Mouse (Mus musculus): ENCODE results near the gene Rcbtb1.
"Not testable (repeated sequence)": the region's sequence is repeated elsewhere in the genome, so short reads cannot be mapped to it uniquely, and the experiment has no call there.

Gene Rcbtb1

GRCm38 (mm10) chr14:59200711-59201603, at the start of gene Rcbtb1:
TSS of gene Rcbtb1 (plus strand) at chr14:59201209.
- DNase-seq, result peak; percentile 89 to 92

DNA sequence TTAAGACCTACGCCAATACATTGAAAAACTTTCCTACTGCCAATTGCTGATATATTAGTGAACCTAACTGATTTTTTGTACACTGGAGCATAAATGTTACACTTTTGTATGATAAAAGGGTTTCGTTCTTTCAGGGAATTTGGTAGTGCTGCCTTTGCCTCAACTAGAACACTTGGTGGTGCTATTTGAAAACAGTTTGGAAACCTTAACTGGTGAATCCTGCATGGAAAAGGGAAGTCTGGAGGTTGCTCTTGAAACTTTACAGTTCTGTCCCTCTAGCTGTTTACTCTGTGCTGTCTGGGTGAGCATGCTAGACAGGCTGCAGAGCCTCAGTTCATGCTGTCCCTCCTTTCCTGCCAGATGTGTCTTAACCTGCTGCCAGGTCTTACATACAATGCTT, 45.4 kb upstream of the Rcbtb1 start:
- DNase-seq, result no peak

GRCm38 (mm10) chr14:59157016-59157698, 43.9 kb upstream of the Rcbtb1 start:
- DNase-seq, result no peak

DNA sequence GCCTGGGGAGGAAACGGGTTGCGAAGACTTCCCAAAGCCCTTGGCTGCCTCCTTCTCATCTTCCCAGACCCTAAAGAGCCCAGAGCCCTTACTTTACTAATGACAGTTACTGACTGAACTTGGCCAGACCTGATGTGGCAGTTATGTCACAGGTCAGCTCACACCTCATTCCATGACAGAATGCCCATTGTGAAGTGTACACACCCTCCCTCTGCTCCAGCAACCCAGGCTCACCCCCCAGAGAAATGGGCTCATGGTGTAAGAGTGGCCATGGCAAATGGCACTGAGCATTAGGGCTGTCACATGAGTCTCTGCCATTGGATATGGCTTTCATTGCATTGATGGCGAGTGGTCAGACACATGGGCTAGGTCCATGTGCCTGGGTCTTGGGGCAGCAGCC, 22.4 kb upstream of the Rcbtb1 start, which contains the start of gene Gm5142:
Gene Gm5142, minus strand, starts transcription at position 101 of the 400 bp plus-strand sequence.
- DNase-seq, result no peak

DNA sequence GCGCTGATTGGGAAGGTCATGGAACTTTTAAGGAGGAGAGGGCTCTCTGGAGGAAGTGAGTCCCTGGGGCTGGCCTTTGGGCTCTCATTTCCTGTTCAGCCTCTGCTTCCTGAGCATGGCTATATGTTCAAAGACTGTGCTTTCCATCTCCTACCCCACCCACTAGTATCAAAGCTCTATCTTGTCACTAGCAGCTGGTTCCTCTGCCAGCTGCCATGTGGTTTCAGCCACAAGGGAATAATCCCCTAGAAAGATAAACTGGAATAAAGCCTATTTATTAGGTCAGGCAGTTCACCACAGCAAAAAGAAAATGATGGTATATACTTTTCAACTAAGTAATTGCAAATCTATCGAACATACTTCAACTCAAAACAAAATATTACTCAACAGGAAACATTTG, 18.3 kb upstream of the Rcbtb1 start:
- DNase-seq, result no peak

- DNase-seq, result no peak
Observed at GRCm38 (mm10) chr14:59185514-59185913, 15.5 kb upstream of the Rcbtb1 start.

GRCm38 (mm10) chr14:59186121-59186520, 14.9 kb upstream of the Rcbtb1 start:
- DNase-seq, result no peak

DNA sequence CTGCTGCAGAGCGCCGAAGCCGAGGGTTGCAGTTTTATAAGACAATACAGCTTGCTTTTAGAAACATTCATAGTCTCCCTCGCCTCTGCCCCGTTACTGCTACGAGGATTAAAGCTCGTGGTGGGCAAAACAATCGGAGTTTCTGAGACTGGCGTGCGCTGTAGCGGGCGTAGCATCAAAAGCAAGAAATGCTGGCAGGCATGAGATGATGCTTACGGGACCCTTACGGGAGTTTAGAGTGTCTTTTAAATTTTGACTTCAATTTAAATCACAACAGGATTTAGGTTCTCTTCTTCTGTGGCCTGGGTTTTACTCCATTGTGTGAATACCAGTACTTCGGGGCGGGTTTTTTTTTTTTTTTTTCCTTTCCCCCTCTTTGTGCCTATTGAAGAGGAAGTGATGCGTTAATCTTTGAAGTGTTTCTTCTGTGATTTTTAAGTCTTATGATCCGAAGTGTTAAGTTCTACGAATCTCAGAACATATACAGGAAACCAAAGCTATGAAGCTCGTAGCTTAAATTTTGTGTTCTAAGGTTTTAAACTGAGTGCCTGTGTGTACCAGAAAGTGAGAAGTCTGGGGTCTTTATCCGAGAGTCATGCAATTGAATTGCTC, 701 bp downstream of the Rcbtb1 start:
- peak in 1 of 2 experiments; percentile 7 for DNase-seq

GRCm38 (mm10) chr14:59205461-59205860, 4.5 kb downstream of the Rcbtb1 start:
- DNase-seq, result no peak

DNA sequence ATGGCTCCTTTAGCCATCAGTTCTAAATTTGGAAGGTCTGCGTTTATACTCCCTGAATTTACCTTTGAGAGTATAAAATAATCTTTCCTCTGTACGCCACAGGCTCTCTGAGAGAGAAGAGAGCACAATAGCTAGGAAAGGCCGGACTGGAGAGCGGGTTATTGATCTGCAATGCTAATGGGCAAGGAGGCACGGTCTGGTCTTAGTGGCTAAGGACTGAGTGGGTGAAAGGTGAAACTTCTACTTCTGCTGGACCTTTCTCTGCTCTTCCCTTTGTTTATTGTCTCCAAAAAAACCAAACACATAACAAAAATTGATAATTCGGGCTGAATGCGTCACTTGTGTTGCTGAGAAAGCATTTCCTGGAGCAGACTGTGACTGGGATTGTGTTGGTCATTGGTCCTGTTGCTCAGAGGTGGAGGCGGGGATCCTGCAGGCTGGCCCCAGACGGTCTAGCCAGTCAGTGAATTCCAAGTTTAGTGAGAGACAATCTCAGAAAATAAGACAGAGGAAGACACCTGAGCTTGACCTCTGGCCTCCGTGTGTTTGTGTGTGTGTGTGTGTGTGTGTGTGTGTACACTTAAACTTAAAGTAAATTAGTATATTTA, 5.1 kb downstream of the Rcbtb1 start:
- DNase-seq, result no peak

GRCm38 (mm10) chr14:59209003-59209402, 8.0 kb downstream of the Rcbtb1 start:
- DNase-seq, result no peak

GRCm38 (mm10) chr14:59209816-59210215, 8.8 kb downstream of the Rcbtb1 start:
- no peak for DNase-seq

- no peak for DNase-seq
Observed at GRCm38 (mm10) chr14:59219241-59219640, 18.2 kb downstream of the Rcbtb1 start.

DNA sequence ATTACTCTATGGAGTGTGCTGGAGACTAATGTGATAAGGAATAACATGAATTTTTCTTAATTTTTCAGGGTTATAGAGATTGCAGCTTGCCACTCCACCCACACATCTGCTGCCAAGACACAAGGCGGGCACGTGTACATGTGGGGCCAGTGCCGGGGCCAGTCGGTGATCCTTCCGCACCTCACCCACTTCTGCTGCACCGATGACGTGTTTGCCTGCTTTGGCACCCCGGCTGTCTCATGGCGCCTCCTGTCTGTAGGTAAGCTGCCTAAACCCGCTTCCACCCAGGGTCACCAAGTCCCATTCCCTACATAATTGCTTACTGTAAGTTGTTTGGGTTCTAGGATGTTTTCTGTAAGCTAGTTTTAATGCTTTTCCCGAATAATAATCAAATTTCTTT, 25.2 kb downstream of the Rcbtb1 start:
- no peak for DNase-seq

DNA sequence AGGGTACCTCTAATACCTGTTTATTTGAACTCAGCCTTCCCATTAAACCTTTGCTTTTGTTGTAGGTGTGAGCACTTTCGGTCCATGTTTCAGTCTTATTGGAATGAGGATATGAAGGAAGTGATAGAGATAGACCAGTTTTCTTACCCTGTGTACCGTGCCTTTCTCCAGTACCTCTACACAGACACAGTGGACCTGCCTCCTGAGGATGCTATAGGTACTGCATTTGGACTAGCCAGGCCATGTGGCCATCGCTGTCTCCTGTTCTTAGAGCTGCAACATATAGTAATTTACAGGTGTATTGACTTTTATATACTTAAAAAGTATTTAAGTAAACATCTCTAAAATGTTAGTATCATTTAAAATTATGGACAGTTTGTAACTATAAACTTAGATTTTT, 28.8 kb downstream of the Rcbtb1 start:
- DNase-seq, result peak in 1 of 2 experiments; percentile 3

- no peak for DNase-seq
Observed at GRCm38 (mm10) chr14:59230331-59230966, 29.4 kb downstream of the Rcbtb1 start.

DNA sequence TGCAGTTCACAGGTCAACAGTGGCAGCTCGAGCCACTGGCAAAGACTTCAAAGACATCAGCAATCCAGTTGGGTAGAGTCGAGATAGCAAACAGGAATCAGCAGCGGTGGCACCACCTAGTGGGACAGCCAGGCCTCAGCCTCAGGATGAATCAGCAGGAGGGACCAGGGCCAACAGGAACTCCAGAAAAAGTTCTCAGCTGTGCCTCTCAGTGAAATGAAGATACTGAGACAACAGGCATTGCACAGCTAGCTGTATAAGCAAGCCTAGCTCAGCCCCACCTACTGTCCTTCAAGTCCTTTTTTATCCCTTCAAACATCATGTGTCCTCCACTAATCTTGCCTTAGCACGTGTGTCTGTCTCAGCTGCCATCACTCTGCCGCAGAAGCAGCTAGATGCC, 31.0 kb downstream of the Rcbtb1 start:
- DNase-seq, result no peak

GRCm38 (mm10) chr14:59233635-59234034, 32.6 kb downstream of the Rcbtb1 start:
- DNase-seq, result no peak

- not testable (repeated sequence) for DNase-seq
Observed at GRCm38 (mm10) chr14:59250350-59250749, 49.3 kb downstream of the Rcbtb1 start.

DNA sequence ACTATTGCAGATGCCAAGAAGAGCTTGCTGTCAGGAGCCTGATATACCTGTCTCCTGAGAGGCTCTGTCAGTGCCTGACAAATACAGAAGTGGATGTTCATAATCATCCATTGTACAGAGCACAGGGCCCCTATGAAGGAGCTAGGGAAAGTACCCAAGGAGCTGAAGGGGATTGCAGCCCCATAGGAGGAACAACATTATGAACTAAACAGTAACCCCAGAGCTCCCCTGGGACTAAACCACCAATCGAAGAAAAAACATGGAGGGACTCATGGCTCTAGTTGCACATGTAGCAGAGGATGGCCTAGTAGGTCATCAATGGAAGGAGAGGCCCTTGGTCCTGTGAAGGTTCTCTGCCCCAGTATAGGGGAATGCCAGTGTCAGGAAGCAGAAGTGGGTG, 54.9 kb downstream of the Rcbtb1 start:
- not testable (repeated sequence) for DNase-seq

- peak; percentile 42 to 43 for DNase-seq
Observed at GRCm38 (mm10) chr14:59260056-59260455, 59.0 kb downstream of the Rcbtb1 start, which contains the start of gene Gm6904. TSS of gene Gm6904 (minus strand) at chr14:59260216.

DNA sequence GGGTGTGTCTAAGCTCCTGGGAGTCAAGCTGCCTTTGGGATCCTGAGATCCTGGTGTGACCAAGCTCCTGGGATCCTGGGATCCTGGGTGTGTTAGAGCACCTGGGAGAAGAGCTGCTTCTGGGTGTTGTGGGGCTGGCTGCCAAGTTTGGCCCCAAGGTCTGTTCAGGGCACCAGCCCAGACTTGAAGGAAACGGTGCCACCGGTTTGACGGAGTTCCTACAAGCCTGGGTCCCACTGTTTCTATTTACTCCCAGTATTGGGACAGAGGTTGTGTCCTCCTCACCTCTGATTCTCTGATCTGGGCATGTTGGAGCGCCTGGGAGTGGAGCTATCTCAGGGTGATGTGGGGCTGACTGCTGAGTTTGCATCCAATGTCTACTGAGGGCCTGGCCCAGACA, 74.0 kb downstream of the Rcbtb1 start:
- DNase-seq, result not testable (repeated sequence)

All from B cell, adult 2 months (primary cell).